Mouse (Mus musculus) neural tube, postnatal 0 days (tissue): Measurements from ENCODE around the gene Casq1. TPM values are rescaled to one million over a fixed set of nuclear protein-coding genes. Genes with fewer than 3 reads are reported as not detected.

Experiments used
- polyA plus RNA-seq: library from polyadenylated mRNA; unstranded; fragments of >200 nt; fragmentation: Nextera tagmentation; extraction: Ambion mirVana; gene quantifications from 2 replicates; pipeline ENCODE4 v1.2.1, GENCODE M21; 2015

Gene Casq1
- polyA plus RNA-seq = 1.4 and 1.8 TPM in 2 replicates

DNA sequence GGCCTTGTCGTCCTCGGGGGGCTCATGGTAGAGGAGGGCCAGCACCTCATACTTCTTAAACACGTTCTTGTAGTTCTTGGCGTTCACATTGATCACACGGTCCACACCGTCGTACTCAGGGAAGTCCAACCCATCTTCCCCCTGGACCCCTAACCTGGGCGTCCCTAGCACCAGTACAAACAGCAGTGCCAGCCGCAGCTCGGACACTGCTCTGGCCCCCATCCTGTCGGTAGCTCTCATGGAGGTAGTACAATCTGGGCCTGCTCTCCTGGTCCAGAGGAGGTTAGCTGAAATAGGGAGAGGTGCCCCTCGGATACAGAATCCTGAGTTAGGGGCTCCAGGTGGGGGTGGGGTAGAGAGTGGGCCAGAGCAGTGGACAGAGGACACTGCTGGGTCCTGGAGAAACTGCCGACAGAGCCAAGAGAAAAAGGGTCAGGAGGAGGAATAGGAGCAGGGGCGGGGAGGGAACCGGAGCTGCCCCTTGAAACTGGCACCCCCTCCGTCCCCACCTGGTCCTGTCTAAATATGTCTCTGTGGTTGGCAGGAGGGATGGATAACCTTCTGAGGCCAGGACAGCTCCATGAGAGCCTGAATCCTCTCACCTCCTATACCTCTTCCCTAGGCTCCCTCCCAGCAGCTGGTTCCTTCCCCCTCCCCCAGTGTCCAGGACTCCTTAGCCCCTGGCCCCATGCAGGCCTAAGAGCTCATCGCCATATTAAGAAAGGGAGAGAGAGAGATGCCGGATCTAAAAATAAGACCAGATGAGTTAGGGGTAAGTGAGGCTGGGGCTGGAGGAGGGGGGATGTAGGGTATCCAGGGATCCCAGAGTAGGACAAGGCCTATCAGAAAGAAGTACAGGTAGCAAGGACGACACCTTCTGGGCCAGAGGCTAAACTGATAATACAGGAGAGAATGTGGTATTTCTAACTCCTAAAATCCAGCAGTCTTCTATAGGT is at the start of gene Casq1:
Gene Casq1 (minus strand): TSS at position 418 of the 956 bp plus-strand sequence.

DNA sequence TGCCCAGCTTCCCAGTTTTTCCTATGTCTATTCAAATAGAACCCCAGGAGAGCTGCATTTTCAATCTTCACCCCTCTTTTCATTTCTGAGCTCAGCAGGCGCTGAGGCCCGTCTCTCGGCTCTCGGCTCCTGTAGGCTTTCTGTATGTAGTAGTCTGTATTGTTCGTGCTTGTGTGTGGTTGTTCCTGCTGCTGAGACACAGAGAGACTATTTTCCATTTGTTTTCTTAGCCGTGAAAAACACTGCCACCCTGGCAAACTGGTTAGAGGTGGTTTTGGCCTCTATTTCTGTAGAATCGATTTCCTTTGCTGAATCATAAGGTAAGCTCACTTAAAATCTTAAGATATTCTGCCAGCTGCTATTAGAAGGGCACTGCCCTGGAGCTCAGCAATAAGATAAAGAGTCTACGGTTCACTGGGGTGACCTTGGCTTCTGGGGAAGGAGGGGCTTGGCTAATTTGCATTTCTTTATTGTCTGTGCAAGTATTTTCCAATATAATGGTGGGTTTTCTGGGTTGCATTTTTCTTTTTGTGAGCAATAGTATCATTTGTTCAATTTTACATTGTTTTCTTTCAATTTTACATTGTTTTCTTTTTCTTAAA is 41.9 kb upstream of the Casq1 start, which contains the start of gene Igsf8:
Gene Igsf8 (plus strand): TSS at position 165 of the 602 bp plus-strand sequence.

DNA sequence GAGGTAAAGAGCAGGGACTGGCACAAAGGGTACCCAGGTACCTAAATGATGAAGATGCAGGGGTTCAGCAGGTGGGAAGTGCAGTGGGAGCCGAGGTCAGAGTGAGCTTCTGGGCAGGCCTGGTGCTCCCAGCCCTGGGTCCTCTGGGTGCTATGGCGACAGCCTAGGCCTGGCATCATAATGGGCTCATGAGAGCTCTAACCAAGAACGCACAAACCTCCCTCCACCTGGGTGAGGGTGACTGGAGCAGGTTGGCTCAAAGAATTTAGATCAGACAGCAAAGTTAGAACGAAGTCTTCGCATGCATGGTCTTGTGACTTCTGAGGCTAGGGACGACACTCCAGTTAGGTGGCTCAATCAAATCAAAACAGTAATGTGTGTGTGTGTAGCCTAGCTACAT is 38.6 kb upstream of the Casq1 start, which contains the start of gene Atp1a4:
Gene Atp1a4 (minus strand): TSS at position 101 of the 400 bp plus-strand sequence.

DNA sequence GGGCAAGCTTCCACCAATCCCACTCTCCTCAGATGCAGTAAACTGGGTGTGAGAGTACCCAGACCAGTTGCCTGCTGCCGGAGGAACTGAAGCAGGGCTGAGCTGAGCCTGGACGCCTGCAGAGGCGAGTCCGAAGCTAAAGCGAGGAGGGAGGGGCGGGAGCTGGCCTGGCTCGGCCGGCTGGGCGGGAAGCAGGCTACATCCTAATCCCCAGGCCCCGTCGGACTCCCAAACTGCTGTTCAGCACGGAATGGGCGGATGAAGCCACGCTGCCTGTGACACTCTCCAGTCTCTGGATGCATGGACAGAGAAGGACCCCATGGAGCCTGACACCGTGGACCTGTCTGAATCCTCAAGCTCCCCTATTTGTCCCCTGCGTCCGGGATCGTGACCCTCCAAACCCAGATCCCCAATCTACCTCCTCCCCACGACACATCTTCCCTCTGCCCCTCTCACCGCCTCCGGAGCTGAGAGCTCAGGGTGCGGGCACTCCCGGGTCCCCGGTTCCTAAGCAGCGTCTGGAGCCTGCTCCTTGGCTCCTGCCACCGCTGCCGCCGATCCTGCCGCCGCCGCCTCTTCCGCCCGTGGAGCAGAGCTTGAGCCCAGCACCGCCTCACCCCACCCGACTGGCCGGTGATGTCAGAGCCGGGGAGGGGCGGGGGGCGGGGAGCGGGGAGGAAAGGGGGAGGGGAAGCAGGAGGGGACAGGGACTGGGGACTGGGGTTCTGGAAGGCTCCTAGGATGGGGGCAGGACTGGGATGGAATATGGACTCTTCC is 13.3 kb downstream of the Casq1 start, which contains the start of gene Pea15a:
Gene Pea15a (minus strand): TSS at position 664 of the 777 bp plus-strand sequence.

Other genes starting within 250 kb of the Casq1 start
- 33.8 and 37.6 TPM in 2 replicates for gene Vangl2, start 191.4 kb downstream of the Casq1 start, polyA plus RNA-seq
- 1.2 and 1.8 TPM in 2 replicates for gene Nhlh1, start 162.3 kb downstream of the Casq1 start, polyA plus RNA-seq
- 110 and 122 TPM in 2 replicates for gene Copa, start 137.3 kb downstream of the Casq1 start, polyA plus RNA-seq
- gene Ncstn, start 137.1 kb downstream of the Casq1 start, polyA plus RNA-seq = 86.3 and 89.9 TPM in 2 replicates
- gene Pex19, start 93.1 kb downstream of the Casq1 start, polyA plus RNA-seq = 135 and 145 TPM in 2 replicates
- 74.8 and 76.1 TPM in 2 replicates for gene Dcaf8, start 71.8 kb downstream of the Casq1 start, polyA plus RNA-seq
- gene Pea15a, start 13.1 kb downstream of the Casq1 start, polyA plus RNA-seq = 422 and 475 TPM in 2 replicates
- gene Atp1a4, start 38.5 kb upstream of the Casq1 start, polyA plus RNA-seq = 0.04 TPM in 1 of 2 replicates, not detected in the other
- gene Igsf8, start 41.8 kb upstream of the Casq1 start, polyA plus RNA-seq = 101 and 117 TPM in 2 replicates
- 146 and 149 TPM in 2 replicates for gene Atp1a2, start 78.2 kb upstream of the Casq1 start, polyA plus RNA-seq
- gene Kcnj9, start 109.5 kb upstream of the Casq1 start, polyA plus RNA-seq = 4.0 and 5.0 TPM in 2 replicates
- gene Kcnj10, start 121.3 kb upstream of the Casq1 start, polyA plus RNA-seq = 7.6 and 8.6 TPM in 2 replicates
- gene Pigm, start 156.7 kb upstream of the Casq1 start, polyA plus RNA-seq = 3.2 and 3.4 TPM in 2 replicates